Mouse (Mus musculus) midbrain, postnatal 0 days (tissue): ENCODE results near the gene Klhdc7b. TPM values are rescaled to one million over a fixed set of nuclear protein-coding genes. Genes with fewer than 3 reads are reported as not detected.

Experiments used
- ATAC-seq: fragments of 200-750 bp; cut with Nextera tagmentation; 2 replicates; pipeline ENCODE4 v1.8.0; 2017; ENCODE audit warnings: moderate number of reproducible peaks, mild to moderate bottlenecking, moderate TSS enrichment, moderate library complexity; ENCODE audit not compliant: low FRiP score
- DNase-seq: peaks from one replicate; pipeline ENCODE4 v3.0.0-alpha.2; 2015; ENCODE audit warnings: low spot score
- H3K27ac ChIP-seq: fragments of 300-500 bp; sonication (generic); 2 replicates; pipeline ENCODE4 v1.5.1; 2014; ENCODE audit warnings: low read depth, mild to moderate bottlenecking, low read length, mixed read lengths
- H3K27me3 ChIP-seq: fragments of 300-500 bp; sonication (generic); 2 replicates; pipeline ENCODE4 v1.6.1; 2014; ENCODE audit warnings: low read length, control low read depth, mixed read lengths; ENCODE audit not compliant: insufficient read depth
- H3K36me3 ChIP-seq: fragments of 300-500 bp; sonication (generic); 2 replicates; pipeline ENCODE4 v1.6.1; 2014; ENCODE audit warnings: low read length, control low read depth, mixed read lengths; ENCODE audit not compliant: insufficient read depth
- H3K4me1 ChIP-seq: fragments of 300-500 bp; sonication (generic); 2 replicates; pipeline ENCODE4 v1.6.1; 2014; ENCODE audit warnings: mild to moderate bottlenecking, control low read depth, antibody characterized with exemption, low read length, mixed read lengths; ENCODE audit not compliant: insufficient read depth
- H3K4me2 ChIP-seq: fragments of 300-500 bp; sonication (generic); 2 replicates; pipeline ENCODE4 v1.6.1; 2014; ENCODE audit warnings: low read depth, mild to moderate bottlenecking, low read length, mixed read lengths; ENCODE audit not compliant: poor library complexity, severe bottlenecking
- H3K4me3 ChIP-seq: fragments of 300-500 bp; sonication (generic); 2 replicates; pipeline ENCODE4 v1.5.1; 2014; ENCODE audit warnings: low read depth, mild to moderate bottlenecking, low read length, moderate library complexity
- H3K9ac ChIP-seq: fragments of 300-500 bp; sonication (generic); replicated peaks from 2 replicates; pipeline ENCODE4 v1.6.1; 2014; ENCODE audit warnings: mild to moderate bottlenecking, low read length, moderate library complexity, mixed read lengths; ENCODE audit not compliant: poor library complexity, severe bottlenecking
- H3K9me3 ChIP-seq: fragments of 300-500 bp; sonication (generic); 2 replicates; pipeline ENCODE4 v1.6.1; 2016; ENCODE audit warnings: low read length, control low read depth
- CTCF ChIP-seq: IDR thresholded peaks from 2 replicates; pipeline ENCODE4 v1.5.1; 2016; ENCODE audit warnings: antibody characterized with exemption, mild to moderate bottlenecking
- WGBS: fragments of 180-500 bp; shearing (Covaris S2); extraction: QIAGEN DNeasy Blood & Tissue Kit; methylation state at CpG from one replicate; pipeline ENCODE4 v1.1.7; 2014; 5-methylcytosine and 5-hydroxymethylcytosine counted together
- polyA plus RNA-seq: library from polyadenylated mRNA; unstranded; fragments of >200 nt; fragmentation: Nextera tagmentation; extraction: Ambion mirVana; gene quantifications from 2 replicates; pipeline ENCODE4 v1.2.1, GENCODE M21; 2015
- total RNA-seq: library from RNA; depleted of rRNA; stranded (reverse); fragments of >200 nt; gene quantifications from 2 replicates; pipeline ENCODE4 v1.2.3, GENCODE M21; 2014

Klhdc7b gene
- total and polyA plus RNA-seq, 2 experiments from 2014 or later = 0.22 TPM; not detected in 1

DNA sequence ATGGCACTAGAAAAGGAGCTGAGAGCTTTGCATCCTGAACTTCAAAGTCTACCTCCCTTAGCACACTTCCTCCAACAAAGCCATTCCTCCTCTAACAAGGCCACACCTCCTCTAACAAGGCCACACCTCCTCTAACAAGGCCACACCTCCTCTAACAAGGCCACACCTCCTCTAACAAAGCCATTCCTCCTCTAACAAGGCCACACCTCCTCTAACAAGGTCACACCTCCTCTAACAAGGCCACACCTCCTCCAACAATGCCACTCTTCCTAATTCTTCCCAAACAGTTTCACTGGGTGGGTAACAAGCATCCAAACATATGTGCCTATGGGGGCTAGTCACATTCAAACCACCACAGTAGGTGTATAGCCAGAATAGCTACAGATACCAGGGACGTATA is 17.8 kb downstream of the Klhdc7b start:
- Histone ChIP-seq H3K27me3 (no peaks in the 10 kb centered on the region), H3K27ac (no peak overlapping the region), H3K9me3 (no peaks in the 10 kb centered on the region), H3K36me3 (no peaks in the 10 kb centered on the region), H3K4me1 (no peaks in the 10 kb centered on the region), H3K4me3 (no peak overlapping the region), H3K4me2 (no peak overlapping the region), H3K9ac (no peak overlapping the region)
- no peak for TF ChIP-seq CTCF
- ATAC-seq = no peak
- WGBS = 84% methylated on average over 1 of the region's 1 CpGs
- no peak for DNase-seq

DNA sequence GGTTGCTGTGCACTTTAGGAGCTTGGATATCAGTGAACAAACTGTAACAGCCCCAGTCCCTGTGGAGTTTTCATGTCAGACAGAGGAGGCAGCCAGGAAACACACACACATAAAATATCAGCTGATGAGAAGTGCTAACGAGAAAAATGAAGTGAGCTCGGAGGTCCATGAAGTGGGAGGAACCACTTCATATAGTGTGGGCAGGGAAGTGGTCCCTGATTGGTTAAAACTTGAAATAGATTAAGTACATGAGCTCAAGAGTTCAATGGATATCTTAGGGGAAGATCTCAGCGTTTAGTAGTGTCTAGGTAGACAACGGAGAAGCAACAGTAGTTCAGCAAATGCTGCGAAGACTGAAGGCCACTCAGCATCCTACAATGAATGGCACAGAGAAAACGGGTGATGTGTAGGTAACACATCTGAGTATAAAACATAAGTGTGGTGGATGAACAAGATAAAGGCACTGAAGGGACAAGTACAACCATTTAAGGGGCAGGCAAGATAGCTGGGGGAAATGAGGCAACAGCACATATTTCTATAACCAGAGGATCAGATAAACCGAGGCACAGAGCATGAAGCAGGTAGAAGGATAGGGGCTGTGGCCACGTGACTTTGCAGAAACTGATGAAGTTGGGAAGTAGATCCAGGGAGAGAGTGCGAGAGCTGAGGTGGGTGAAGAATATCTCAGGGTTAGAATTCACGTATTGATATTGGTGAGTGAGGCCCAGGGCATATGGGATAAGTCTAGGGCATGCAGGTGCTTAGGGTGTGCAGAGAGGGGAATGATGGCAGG is 20.3 kb downstream of the Klhdc7b start:
- ATAC-seq (no peak), DNase-seq (no peak)
- no peak overlapping the region for H3K9ac ChIP-seq
- no peaks in the 10 kb centered on the region for H3K36me3 ChIP-seq
- H3K27ac ChIP-seq = no peak overlapping the region
- no peaks in the 10 kb centered on the region for H3K4me1 ChIP-seq
- WGBS = 90% methylated on average over 10 of the region's 10 CpGs
- no peak overlapping the region for H3K4me3 ChIP-seq
- H3K9me3 ChIP-seq = no peaks in the 10 kb centered on the region
- no peaks in the 10 kb centered on the region for H3K27me3 ChIP-seq
- TF ChIP-seq CTCF = no peak
- no peak overlapping the region for H3K4me2 ChIP-seq

DNA sequence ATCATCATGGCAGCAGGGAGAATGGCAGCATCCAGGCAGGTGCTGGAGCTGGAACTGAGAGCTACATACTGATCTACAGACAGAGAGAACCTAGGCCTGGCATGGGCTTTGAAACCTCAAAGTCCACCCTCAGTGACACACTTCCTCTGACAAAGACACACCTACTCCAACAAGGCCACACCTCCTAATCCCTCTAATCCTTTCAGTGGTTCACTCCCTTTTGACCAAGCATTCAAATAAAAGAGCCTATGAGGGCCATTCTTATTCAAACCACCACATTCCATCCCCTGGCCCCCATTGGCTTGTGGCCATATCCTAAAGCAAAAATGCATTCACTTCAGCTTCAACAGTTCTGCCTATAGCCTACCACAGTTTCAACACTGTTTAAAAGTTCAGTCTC is 22.0 kb downstream of the Klhdc7b start:
- no peaks in the 10 kb centered on the region for H3K36me3 ChIP-seq
- H3K4me3 ChIP-seq = no peak overlapping the region
- TF ChIP-seq CTCF = no peak
- ATAC-seq (no peak), DNase-seq (no peak)
- no peak overlapping the region for H3K9ac ChIP-seq
- no peak overlapping the region for H3K27ac ChIP-seq
- H3K4me2 ChIP-seq = no peak overlapping the region
- H3K27me3 ChIP-seq = no peaks in the 10 kb centered on the region
- no peaks in the 10 kb centered on the region for H3K9me3 ChIP-seq
- H3K4me1 ChIP-seq = no peaks in the 10 kb centered on the region

DNA sequence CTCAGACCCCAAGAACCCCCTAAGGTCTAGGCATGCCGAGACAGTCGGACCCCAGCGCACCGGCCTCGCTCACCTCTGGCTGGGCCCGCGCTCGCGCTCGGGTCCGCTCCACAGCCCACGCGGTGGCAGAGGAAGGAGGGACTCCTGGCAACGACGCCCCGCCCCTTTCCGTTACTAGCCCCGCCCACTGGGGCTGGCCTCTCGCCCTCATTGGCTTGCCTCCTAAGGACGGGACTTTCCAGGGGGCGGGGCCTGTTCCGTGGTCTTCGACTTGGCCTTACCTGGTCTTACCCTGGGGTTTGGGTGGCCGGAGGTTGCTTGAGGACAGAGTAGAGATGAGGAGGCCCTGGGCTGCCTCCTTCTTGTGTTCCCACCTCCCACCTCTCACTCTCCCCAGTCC is 25.4 kb downstream of the Klhdc7b start, which contains the start of gene Syce3:
Syce3 (minus strand) TSS at position 386 of the 400 bp plus-strand sequence.
- ATAC-seq = no peak
- H3K36me3 ChIP-seq = no peaks in the 10 kb centered on the region
- DNase-seq = no peak
- WGBS = 84% methylated on average over 24 of the region's 24 CpGs
- no peak for TF ChIP-seq CTCF
- no peaks in the 10 kb centered on the region for H3K4me1 ChIP-seq
- H3K4me3 ChIP-seq = no peak within 1 kb of the TSS
- H3K27ac ChIP-seq = no peak within 1 kb of the TSS
- H3K4me2 ChIP-seq = no peak within 1 kb of the TSS
- H3K9ac ChIP-seq = no peak within 1 kb of the TSS
- H3K9me3 ChIP-seq = no peaks in the 10 kb centered on the region
- no peaks in the 10 kb centered on the region for H3K27me3 ChIP-seq

DNA sequence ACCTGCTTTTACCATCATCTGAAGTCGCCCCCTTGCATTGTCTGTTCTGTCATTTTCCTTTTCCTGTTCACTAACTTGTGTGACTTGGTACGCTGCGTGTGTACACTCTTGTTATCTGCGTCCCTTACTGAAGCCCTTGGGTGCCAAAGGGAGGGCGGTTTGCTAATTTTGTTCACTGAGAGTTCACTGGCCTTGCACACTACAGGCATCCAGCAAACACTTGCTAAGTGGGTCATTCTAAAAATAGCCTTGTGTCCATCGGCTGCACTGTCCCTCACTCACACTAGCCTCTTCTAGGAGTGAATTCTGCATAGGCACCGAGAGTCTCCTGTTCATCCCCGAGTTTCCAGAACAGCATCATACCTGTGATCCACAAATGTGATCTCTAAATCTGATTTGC is 30.6 kb downstream of the Klhdc7b start:
- Histone ChIP-seq H3K4me2 (no peak overlapping the region), H3K9ac (no peak overlapping the region)
- 87% methylated on average over 8 of the region's 8 CpGs for WGBS

DNA sequence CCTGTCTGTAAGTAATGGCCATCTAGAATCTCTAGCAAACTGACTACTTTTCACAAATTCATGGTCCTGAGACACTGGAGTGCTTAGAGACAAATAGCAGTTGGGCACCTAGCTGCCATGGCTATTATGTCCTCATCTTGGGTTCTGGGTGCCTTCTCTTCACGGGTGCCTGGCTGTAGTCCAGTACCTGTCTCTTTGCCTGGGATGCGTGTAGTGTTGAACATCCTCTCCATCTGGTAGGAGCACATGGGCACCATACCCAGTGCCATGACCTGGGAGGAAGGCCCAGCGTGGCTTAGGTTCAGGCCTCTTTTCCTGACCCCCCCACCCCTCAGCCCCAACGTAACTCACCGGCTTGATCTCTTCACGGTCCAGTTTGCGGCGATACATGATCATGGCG is 37.2 kb downstream of the Klhdc7b start:
- Histone ChIP-seq H3K27me3 (no peaks in the 10 kb centered on the region), H3K4me2 (no peak overlapping the region), H3K4me3 (no peak overlapping the region), H3K9ac (no peak overlapping the region), H3K9me3 (no peaks in the 10 kb centered on the region), H3K36me3 (peaks cover 42% of the 10 kb centered on the region), H3K4me1 (no peaks in the 10 kb centered on the region), H3K27ac (no peak overlapping the region)
- TF ChIP-seq CTCF = no peak
- ATAC-seq = no peak
- DNase-seq = no peak
- 91% methylated on average over 9 of the region's 9 CpGs for WGBS

More for the DNA sequence above, 30.6 kb downstream of the Klhdc7b start:
- DNase-seq (no peak), ATAC-seq (no peak)
- no peak overlapping the region for H3K4me3 ChIP-seq
- no peaks in the 10 kb centered on the region for H3K4me1 ChIP-seq
- H3K9me3 ChIP-seq = no peaks in the 10 kb centered on the region
- H3K27me3 ChIP-seq = no peaks in the 10 kb centered on the region
- no peak for TF ChIP-seq CTCF
- no peak overlapping the region for H3K27ac ChIP-seq
- H3K36me3 ChIP-seq = peaks cover 30% of the 10 kb centered on the region
